9 mouse cellular contexts compared by ENCODE assay signal in the genomic region with DNA sequence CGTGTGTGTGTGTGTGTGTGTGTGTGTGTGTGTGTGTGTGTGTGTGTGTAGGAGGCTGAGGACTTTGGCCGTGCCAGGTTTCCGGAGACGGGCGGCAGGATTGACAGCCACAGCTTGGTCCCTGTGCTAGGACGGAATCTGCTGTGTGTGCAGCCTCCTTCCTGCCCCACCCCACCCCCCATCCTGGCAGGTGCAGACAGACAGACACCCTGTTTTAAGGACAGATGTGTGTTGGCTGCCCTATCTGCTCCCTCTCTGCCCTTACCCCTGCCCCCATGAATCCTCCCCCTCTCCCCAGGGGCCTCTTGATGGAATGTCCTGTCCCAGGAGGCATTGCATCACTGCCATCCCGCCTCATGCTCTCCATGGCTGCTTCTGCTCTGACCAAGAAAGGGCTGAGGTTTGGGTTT.
DNase-seq lines count a peak whose midpoint lies in the region; ATAC-seq and TF ChIP-seq lines count a peak whose summit lies in the region.
"Had no signal": no experiment of that assay in that cellular context is flagged by ENCODE, and none has a peak within 500 bp of the region (broad histone marks: within the 10 kb centered on the region; RNA-seq: fewer than 3 reads in every experiment).

No protein-coding gene starts in this region.

- H3K36me3 ChIP-seq in C2C12 (ENCODE audit: control insufficient read depth, insufficient read depth): no peaks in the 10 kb centered on the region
- H3K36me3 ChIP-seq in heart, embryonic 14.5 days (ENCODE audit: control insufficient read depth, insufficient read depth, low read length): no peaks in the 10 kb centered on the region
- no peaks in the 10 kb centered on the region for H3K36me3 ChIP-seq in limb, embryonic 13.5 days

- no peaks in the 10 kb centered on the region for H3K79me2 ChIP-seq in C2C12 (ENCODE audit: control insufficient read depth, insufficient read depth)

- peak overlapping the region; percentile 38 for H3K4me2 ChIP-seq in heart, embryonic 14.5 days (ENCODE audit: low read length)
- H3K4me2 ChIP-seq in limb, embryonic 13.5 days (replicated peaks): no peak overlapping the region

- ATAC-seq in heart, embryonic 14.5 days (ENCODE audit: insufficient number of reproducible peaks, insufficient read depth, low FRiP score, low read depth): peak; percentile 62
- ATAC-seq in limb, embryonic 13.5 days (ENCODE audit: low FRiP score, low read depth): peak; percentile 63; the same call in 1 of the 2 replicates
- no peak for ATAC-seq in megakaryocyte progenitor cell, adult 5-6 weeks (replicated peaks; ENCODE audit: poor library complexity)
- ATAC-seq: midbrain, embryonic 16.5 days had no signal

- H3K79me3 ChIP-seq in C2C12 (ENCODE audit: low read depth): no peaks in the 10 kb centered on the region

- H3K27ac ChIP-seq in heart, embryonic 14.5 days (replicated peaks in 1 of 2; ENCODE audit: control insufficient read depth in 1 of 2, insufficient read depth in 1 of 2, low read depth in 2 of 2, low read length in 2 of 2): peak overlapping the region; percentile 45 to 78
- no peak overlapping the region for H3K27ac ChIP-seq in limb, embryonic 13.5 days
- no peak overlapping the region for H3K27ac ChIP-seq in left cerebral cortex, adult 2 months

- intact Hi-C loops in left cerebral cortex, adult 2 months (cut with DNase I): no loop called here

- no peak for TF ChIP-seq CTCF in C2C12 (IDR thresholded peaks at IDR 0.05; ENCODE audit: control insufficient read depth, insufficient read depth, insufficient read length)
- no peak for TF ChIP-seq CTCF in left cerebral cortex, adult 2 months (IDR thresholded peaks at IDR 0.05)

- DNase-seq in Muller cell, postnatal 12 days (ENCODE audit: inconsistent ontology term): peak; percentile 30
- no peak for DNase-seq in left cerebral cortex, adult 2 months (ENCODE audit: extremely low spot score in 1 of 2, low spot score in 2 of 2)
- no peak for DNase-seq in embryo, embryonic 10.5 days (ENCODE audit: low spot score)
- DNase-seq: left cerebral cortex, postnatal 4 days had no signal

- no peak overlapping the region for H3ac ChIP-seq in C2C12 (ENCODE audit: control insufficient read depth, insufficient read length, low read depth)

- peak overlapping the region; percentile 27; the same call in 1 of the 2 replicates for H3K9ac ChIP-seq in heart, embryonic 14.5 days (ENCODE audit: low read length)
- no peak overlapping the region for H3K9ac ChIP-seq in limb, embryonic 13.5 days

- no peak overlapping the region for H3K4me3 ChIP-seq in C2C12 (ENCODE audit: insufficient read depth, poor library complexity, severe bottlenecking)
- H3K4me3 ChIP-seq in heart, embryonic 14.5 days (ENCODE audit: control insufficient read depth in 1 of 2, insufficient read depth in 1 of 2, low read depth in 1 of 2, low read length in 2 of 2): no peak overlapping the region
- H3K4me3 ChIP-seq in limb, embryonic 13.5 days: no peak overlapping the region
- no peak overlapping the region for H3K4me3 ChIP-seq in left cerebral cortex, adult 2 months

- 23% methylated on average over 7 of the region's 7 CpGs for WGBS in heart, embryonic 14.5 days
- 61% methylated on average over 7 of the region's 7 CpGs for WGBS in limb, embryonic 13.5 days

- peaks cover 23 to 50% of the 10 kb centered on the region in 2 experiments for H3K4me1 ChIP-seq in heart, embryonic 14.5 days (ENCODE audit: control insufficient read depth in 2 of 2, insufficient read depth in 2 of 2, low read length in 2 of 2)
- no peaks in the 10 kb centered on the region; the same call in 1 of the 2 replicates for H3K4me1 ChIP-seq in limb, embryonic 13.5 days

- peaks cover 6% of the 10 kb centered on the region; the same call in 1 of the 2 replicates for H3K9me3 ChIP-seq in heart, embryonic 14.5 days (ENCODE audit: control insufficient read depth, low read length)
- H3K9me3 ChIP-seq in limb, embryonic 13.5 days: 0 out of 2 replicates have a peak, but pooled peaks cover 5% of the 10 kb centered on the region

- H3K27me3 ChIP-seq in C2C12 (ENCODE audit: control insufficient read depth, insufficient read depth, insufficient read length): no peaks in the 10 kb centered on the region
- H3K27me3 ChIP-seq in heart, embryonic 14.5 days (ENCODE audit: control insufficient read depth, insufficient read depth, low read length): no peaks in the 10 kb centered on the region
- no peaks in the 10 kb centered on the region for H3K27me3 ChIP-seq in limb, embryonic 13.5 days

TF ChIP-seq in C2C12, 6 proteins besides CTCF, POLR2A, EP300 and RAD21:
- TF ChIP-seq MYOD1 (IDR thresholded peaks at IDR 0.05; ENCODE audit: control insufficient read depth, insufficient read length, low read depth): peak; percentile 91
- no peak for TF ChIP-seq USF1 (IDR thresholded peaks at IDR 0.05; ENCODE audit: low read depth)
- TF ChIP-seq MAX (IDR thresholded peaks at IDR 0.05): peak; percentile 54
- peak; percentile 68 for TF ChIP-seq CEBPB (IDR thresholded peaks at IDR 0.05; ENCODE audit: low read depth)
- no peak for TF ChIP-seq FOSL1 (IDR thresholded peaks at IDR 0.05; ENCODE audit: insufficient read depth, low read length, poor library complexity, severe bottlenecking)
TF ChIP-seq in C2C12: peak in this region for 3.

Comparison
In these comparisons a context has a peak if more than half of its experiments do, and no peak if none do; other contexts are left out.
1. H3K27ac ChIP-seq: peak in heart, embryonic 14.5 days (2 of 2); none in limb, embryonic 13.5 days (single experiment) and left cerebral cortex, adult 2 months (single experiment).